Mouse (Mus musculus) heart, embryonic 15.5 days (tissue): ENCODE measurements around the gene Fkbp1a. TPM values are rescaled to one million over a fixed set of nuclear protein-coding genes. Genes with fewer than 3 reads are reported as not detected.

Experiments used
- ATAC-seq: fragments of 200-750 bp; cut with Nextera tagmentation; replicated peaks from 2 replicates; pipeline ENCODE4 v1.8.0; 2017; ENCODE audit warnings: low read depth, moderate TSS enrichment; ENCODE audit not compliant: insufficient number of reproducible peaks, insufficient read depth, low FRiP score
- H3K27ac ChIP-seq: fragments of 300-500 bp; sonication (generic); 2 replicates; pipeline ENCODE4 v1.5.1; 2015; ENCODE audit warnings: mild to moderate bottlenecking, inconsistent platforms
- H3K27me3 ChIP-seq: fragments of 300-500 bp; sonication (generic); 2 replicates; pipeline ENCODE4 v1.6.1; 2015; ENCODE audit warnings: inconsistent platforms
- H3K36me3 ChIP-seq: fragments of 300-500 bp; sonication (generic); 2 replicates; pipeline ENCODE4 v1.6.1; 2015; ENCODE audit warnings: mild to moderate bottlenecking, inconsistent platforms
- H3K4me1 ChIP-seq: fragments of 300-500 bp; sonication (generic); replicated peaks from 2 replicates; pipeline ENCODE4 v1.6.1; 2015; ENCODE audit warnings: inconsistent platforms
- H3K4me2 ChIP-seq: fragments of 300-500 bp; sonication (generic); 2 replicates; pipeline ENCODE4 v1.6.1; 2015; ENCODE audit warnings: inconsistent platforms, mild to moderate bottlenecking, moderate library complexity
- H3K4me3 ChIP-seq: fragments of 300-500 bp; sonication (generic); 2 replicates; pipeline ENCODE4 v1.5.1; 2015; ENCODE audit warnings: mild to moderate bottlenecking, inconsistent platforms
- H3K9ac ChIP-seq: fragments of 300-500 bp; sonication (generic); 2 replicates; pipeline ENCODE4 v1.6.1; 2015; ENCODE audit warnings: mild to moderate bottlenecking, inconsistent platforms
- H3K9me3 ChIP-seq: fragments of 300-500 bp; sonication (generic); replicated peaks from 2 replicates; pipeline ENCODE4 v1.6.1; 2016; ENCODE audit warnings: inconsistent platforms
- WGBS: fragments of 180-500 bp; shearing (Covaris S2); methylation state at CpG from one replicate; pipeline ENCODE4 v1.1.7; 2015; ENCODE audit warnings: mixed read lengths; 5-methylcytosine and 5-hydroxymethylcytosine counted together
- polyA plus RNA-seq: library from polyadenylated mRNA; unstranded; fragments of >200 nt; fragmentation: Nextera tagmentation; extraction: Ambion mirVana; gene quantifications from 2 replicates; pipeline ENCODE4 v1.2.1, GENCODE M21; 2015

The Fkbp1a gene
- polyA plus RNA-seq = 630 and 641 TPM in 2 replicates

DNA sequence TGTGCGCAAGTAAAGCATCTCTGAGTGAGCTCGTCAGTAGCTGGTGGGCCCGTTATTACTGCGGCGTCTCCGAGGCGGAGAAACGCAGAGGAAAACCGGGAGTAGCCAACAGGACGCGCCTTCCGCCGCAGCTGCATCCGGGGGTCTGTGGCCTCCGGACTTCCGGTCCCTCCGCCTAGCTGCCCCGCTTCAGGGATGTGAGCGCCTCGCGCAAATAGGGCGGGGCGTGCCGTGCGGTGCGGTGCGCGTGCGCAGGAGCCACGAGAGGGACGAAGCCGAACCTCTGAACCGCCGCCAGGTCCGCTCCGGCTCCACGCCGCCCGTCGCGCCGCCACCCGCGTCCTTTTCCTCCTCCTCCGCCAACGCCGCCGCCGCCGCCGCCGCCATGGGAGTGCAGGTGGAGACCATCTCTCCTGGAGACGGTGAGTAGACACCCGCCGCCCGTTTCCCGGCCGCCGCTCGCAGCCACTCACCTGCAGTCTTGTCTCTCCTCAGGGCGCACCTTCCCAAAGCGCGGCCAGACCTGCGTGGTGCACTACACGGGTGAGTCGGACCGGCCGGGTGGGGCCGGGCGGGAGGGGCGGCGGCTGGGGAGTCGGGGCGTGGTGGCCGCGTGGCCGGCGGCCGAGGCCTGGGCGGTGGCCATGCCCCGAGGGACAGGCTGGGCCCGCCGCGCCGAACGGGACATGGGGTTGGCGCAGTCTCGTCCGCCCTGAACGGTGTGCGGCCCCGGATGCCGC lies at the start of gene Fkbp1a:
TSS of gene Fkbp1a (plus strand) at position 161 of the 740 bp plus-strand sequence.
- Histone ChIP-seq H3K4me3 (peak within 1 kb of the TSS; percentile 77), H3K27ac (peak within 1 kb of the TSS; percentile 91), H3K9me3 (no peaks in the 10 kb centered on the region), H3K27me3 (no peaks in the 10 kb centered on the region), H3K36me3 (peaks cover 24% of the 10 kb centered on the region), H3K4me2 (peak within 1 kb of the TSS; percentile 73), H3K4me1 (peaks cover 40% of the 10 kb centered on the region), H3K9ac (peak within 1 kb of the TSS; percentile 81)
- WGBS = under 1% methylated on average over 82 of the region's 93 CpGs
- ATAC-seq = peak; percentile 94

DNA sequence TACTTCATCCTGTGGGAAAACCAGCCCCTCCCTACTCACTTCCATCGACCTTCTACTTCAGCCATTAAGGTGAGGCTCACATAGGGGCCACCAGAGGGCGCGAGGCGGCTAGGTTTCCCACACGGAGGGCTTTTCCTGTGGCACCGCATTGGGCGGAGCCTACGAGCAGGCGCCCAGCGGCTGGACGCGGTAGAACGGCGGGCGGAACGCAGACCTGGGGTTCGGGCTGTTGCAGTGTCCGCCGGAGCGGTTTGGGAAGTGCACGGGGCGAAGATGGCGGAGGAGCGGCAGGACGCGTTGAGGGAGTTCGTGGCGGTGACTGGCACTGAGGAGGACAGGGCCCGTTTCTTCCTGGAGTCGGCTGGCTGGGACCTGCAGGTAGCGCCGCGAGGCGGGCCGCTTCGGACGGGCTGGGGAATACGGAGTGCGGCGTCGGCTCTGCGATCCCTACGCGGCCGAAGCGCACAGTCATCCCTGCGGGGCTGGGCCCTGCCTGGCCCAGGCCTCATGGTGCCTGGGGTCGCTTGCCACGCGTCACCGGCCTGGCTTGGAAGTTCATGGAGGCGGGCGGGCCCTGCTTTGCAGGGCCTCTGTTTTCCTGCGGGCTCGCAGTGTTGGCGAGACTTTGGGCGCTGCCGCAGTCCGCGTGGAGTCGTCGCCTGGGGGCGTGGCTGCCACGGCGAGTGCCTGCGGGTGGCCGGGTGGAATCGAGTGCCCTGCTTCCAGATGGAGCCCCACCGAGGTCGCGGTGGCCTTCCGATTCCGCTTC lies 48.1 kb upstream of the Fkbp1a start, which contains the start of gene Nsfl1c:
TSS of gene Nsfl1c (plus strand) at position 148 of the 769 bp plus-strand sequence.
- under 1% methylated on average over 71 of the region's 73 CpGs for WGBS
- peak within 1 kb of the TSS; percentile 94 for H3K9ac ChIP-seq
- 0 out of 2 replicates have a peak, but pooled peaks cover under 1% of the 10 kb centered on the region for H3K27me3 ChIP-seq
- peaks cover 15% of the 10 kb centered on the region for H3K4me1 ChIP-seq
- H3K4me3 ChIP-seq = peak within 1 kb of the TSS; percentile 99
- peak within 1 kb of the TSS; percentile 93 for H3K4me2 ChIP-seq
- no peaks in the 10 kb centered on the region for H3K9me3 ChIP-seq
- peaks cover 18% of the 10 kb centered on the region; the same call in 1 of the 2 replicates for H3K36me3 ChIP-seq
- H3K27ac ChIP-seq = peak within 1 kb of the TSS; percentile 66
- peak; percentile 99 for ATAC-seq

DNA sequence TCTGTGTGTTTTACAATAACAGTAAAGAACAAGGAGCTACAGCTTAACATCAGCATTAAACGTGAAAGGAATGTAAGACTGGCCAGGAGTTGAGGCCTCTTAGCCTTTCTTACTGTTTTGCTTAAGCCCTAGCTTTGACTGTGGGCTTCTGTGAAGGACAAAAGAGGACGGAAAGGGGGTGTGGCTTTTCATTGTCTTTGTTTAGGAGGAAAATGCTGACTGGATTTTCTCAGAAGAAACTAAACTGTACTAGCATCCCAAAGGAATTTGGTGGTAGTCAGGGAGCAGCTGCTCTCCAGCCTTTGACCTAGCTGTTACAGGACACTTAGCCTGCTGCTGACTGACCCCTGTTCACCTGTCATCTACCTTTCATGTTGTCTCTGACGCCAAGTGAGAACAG lies 43.9 kb upstream of the Fkbp1a start:
- H3K4me1 ChIP-seq = peaks cover 15% of the 10 kb centered on the region
- peaks cover 48% of the 10 kb centered on the region for H3K36me3 ChIP-seq
- no peaks in the 10 kb centered on the region for H3K9me3 ChIP-seq
- WGBS = 69% methylated on average over 3 of the region's 3 CpGs
- H3K9ac ChIP-seq = no peak overlapping the region
- no peaks in the 10 kb centered on the region for H3K27me3 ChIP-seq
- H3K4me2 ChIP-seq = no peak overlapping the region
- H3K27ac ChIP-seq = no peak overlapping the region
- H3K4me3 ChIP-seq = no peak overlapping the region
- ATAC-seq = no peak

DNA sequence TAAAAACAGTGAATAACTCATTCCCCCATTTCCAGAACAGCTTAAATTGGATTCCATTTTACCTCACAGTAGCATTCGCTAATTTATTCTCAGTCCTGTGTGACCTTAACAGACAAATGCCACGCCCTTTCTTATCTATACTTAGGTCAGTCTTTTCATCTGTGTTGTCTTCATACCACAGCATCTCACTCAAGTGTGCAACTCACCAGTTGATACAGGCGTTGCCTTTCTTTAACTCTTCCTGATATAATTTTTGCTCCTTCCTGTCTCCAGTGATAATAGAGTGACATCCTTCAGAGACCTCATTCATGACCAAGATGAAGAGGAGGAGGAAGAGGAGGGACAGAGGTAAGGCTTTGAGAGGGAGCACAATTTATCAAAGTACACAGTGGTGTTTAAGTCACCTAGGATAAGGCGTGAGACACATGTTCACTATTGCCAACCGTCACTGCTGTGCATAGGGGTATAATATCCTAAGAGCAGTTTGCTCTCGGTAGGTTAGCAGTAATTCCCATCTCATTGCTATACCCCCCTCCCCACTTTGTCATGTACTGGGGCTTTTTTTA lies 41.8 kb upstream of the Fkbp1a start:
- H3K27ac ChIP-seq = no peak overlapping the region
- no peak overlapping the region for H3K9ac ChIP-seq
- no peaks in the 10 kb centered on the region for H3K27me3 ChIP-seq
- peaks cover 64% of the 10 kb centered on the region for H3K36me3 ChIP-seq
- WGBS = 85% methylated on average over 6 of the region's 6 CpGs
- H3K4me2 ChIP-seq = no peak overlapping the region
- no peak overlapping the region for H3K4me3 ChIP-seq
- ATAC-seq = no peak
- no peaks in the 10 kb centered on the region for H3K9me3 ChIP-seq
- 0 out of 2 replicates have a peak, but pooled peaks cover 5% of the 10 kb centered on the region for H3K4me1 ChIP-seq

DNA sequence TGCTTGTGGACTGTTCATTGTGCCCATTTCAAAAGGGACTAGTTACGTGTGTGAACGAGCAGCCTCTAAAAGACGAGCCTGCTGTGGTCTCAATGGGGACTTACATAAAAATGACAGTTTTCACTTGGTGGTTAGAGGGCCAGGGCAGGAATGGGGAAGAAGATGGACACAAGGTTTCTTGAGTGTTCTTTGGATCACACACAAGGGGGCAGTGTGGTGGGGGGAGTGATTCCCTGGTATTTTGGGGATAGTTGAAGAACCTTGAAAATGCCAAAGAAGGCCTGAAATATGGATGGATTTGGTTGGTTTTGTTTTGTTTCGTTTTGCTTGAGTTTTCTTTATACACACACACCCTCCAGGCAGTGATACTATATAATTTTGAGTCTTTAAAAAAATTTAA lies 38.1 kb upstream of the Fkbp1a start:
- no peaks in the 10 kb centered on the region for H3K9me3 ChIP-seq
- no peak overlapping the region for H3K4me3 ChIP-seq
- no peaks in the 10 kb centered on the region for H3K27me3 ChIP-seq
- no peak for ATAC-seq
- no peak overlapping the region for H3K27ac ChIP-seq
- WGBS = 91% methylated on average over 4 of the region's 4 CpGs
- no peak overlapping the region for H3K9ac ChIP-seq
- no peak overlapping the region for H3K4me2 ChIP-seq
- no peaks in the 10 kb centered on the region for H3K4me1 ChIP-seq
- H3K36me3 ChIP-seq = peaks cover 78% of the 10 kb centered on the region

DNA sequence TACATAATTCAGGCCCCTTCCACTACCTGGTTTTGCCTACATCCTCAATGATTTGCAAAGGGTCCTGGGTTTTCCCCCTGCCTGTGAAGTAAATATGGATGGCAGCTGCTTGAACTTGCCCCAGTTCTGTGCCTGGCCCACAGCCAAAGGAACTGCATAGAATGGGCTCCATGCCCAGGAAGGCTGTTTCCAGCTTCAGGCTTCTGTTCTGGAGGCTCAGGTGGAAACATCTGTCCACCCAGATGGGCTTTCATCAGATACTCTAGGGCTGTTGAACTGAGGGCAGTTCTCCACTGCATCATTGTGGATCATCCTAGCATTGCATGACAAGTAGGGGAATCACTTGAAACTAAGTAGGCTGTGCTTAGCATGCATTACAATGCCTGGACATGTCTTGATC lies 30.1 kb upstream of the Fkbp1a start:
- Histone ChIP-seq H3K4me3 (no peak overlapping the region), H3K4me1 (peaks cover 9% of the 10 kb centered on the region), H3K27me3 (no peaks in the 10 kb centered on the region), H3K9me3 (no peaks in the 10 kb centered on the region), H3K9ac (no peak overlapping the region), H3K4me2 (no peak overlapping the region), H3K27ac (no peak overlapping the region), H3K36me3 (peaks cover 73% of the 10 kb centered on the region)
- ATAC-seq = peak; percentile 72

DNA sequence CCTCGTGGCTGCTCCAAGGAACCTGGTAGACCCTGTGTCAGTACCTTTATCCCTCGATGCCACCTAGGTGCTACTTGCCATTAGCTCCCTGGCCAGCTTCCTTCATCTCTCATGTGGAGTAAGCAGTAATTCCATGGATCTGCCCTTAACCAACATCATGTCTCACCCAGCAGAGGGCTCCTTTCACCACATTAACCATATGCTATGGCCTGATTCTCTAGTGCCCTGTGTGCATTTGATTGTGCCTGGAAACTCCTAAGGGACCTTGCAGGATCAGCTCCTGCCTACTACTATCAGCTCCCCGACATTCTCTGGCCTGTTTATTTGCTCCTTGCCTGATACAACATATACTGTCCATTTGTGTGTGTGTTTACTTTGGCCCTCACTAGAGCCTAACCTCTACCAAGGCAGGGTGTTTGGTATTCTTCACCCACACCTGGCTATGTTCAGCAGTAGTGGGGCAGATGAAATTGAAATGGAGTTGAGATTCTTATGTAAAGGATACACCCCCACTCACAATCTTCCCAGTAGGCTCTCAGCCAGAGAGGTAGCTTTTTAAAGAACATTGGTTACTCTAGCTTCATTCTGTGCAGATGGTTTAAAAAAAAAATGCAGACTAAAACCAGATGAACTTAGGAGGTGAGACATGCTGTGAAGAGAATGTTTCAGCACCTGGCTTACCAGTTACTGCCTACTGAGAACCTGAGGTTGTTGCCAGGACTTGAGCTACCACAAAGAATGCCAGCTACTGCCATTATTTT lies 28.6 kb upstream of the Fkbp1a start:
- Histone ChIP-seq H3K4me1 (peaks cover 9% of the 10 kb centered on the region), H3K27ac (no peak overlapping the region), H3K9ac (no peak overlapping the region), H3K4me2 (no peak overlapping the region), H3K27me3 (no peaks in the 10 kb centered on the region), H3K9me3 (no peaks in the 10 kb centered on the region), H3K36me3 (peaks cover 61% of the 10 kb centered on the region), H3K4me3 (no peak overlapping the region)
- WGBS = 70% methylated on average over 3 of the region's 3 CpGs
- ATAC-seq = no peak

DNA sequence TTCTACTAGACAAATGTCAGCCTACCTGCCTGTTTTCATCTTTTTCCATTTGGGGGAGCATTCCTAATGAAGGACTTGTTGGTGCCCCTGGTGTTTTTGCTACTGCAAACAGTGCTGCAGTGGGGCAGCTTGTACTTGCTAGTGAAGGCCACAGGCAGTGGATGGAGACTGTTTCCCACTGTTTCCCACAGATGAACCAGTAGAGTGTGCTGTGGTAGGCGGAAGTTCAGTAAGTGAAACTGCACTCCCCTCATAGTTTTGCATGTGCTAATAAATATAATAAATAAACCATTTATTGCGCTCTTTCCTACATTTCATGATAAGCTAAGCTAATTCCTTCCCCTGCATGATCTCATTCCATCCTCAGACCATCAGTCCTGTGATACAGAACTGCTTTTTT lies 23.3 kb upstream of the Fkbp1a start:
- WGBS = 73% methylated on average over 2 of the region's 2 CpGs
- Histone ChIP-seq H3K4me2 (no peak overlapping the region), H3K9me3 (no peaks in the 10 kb centered on the region), H3K9ac (no peak overlapping the region), H3K4me1 (no peaks in the 10 kb centered on the region), H3K27me3 (no peaks in the 10 kb centered on the region), H3K27ac (no peak overlapping the region), H3K4me3 (no peak overlapping the region), H3K36me3 (peaks cover 27% of the 10 kb centered on the region)
- no peak for ATAC-seq

DNA sequence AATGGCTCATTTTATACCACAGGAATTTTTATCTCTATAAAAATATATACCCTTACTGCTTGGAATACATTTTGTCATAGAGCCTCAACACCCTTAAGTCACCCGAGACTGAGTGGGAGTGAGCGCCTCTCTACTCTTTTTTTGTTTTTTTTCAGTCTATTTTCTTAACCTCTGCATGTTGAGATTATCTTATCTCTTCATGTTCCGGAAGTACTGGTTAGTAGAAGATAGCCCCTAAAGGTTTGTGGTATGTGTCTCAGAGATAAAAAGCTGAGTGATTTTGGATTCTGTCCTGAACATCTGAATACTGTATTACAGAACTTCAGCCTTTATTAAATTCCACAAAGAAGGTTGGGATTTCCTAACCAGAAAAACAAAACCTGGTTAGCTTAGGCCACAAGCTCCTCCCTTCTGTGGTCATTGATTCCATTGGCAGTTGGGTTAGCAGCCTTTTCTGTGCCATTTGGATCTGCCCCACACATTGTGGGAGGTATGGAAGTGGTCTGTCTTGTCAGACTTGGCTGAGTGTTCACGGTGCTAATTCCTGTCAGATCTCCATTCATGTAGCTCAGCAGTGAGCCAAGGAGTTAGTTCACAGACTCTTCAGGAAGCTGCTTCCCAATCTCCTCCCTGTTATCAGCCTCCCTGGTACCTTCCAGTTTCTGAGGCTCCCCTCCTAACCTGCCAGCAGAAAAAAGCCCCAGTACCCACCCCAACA lies 17.8 kb upstream of the Fkbp1a start:
- Histone ChIP-seq H3K9me3 (no peaks in the 10 kb centered on the region), H3K27me3 (no peaks in the 10 kb centered on the region), H3K36me3 (peaks cover 8% of the 10 kb centered on the region; the same call in 1 of the 2 replicates), H3K4me2 (no peak overlapping the region), H3K9ac (no peak overlapping the region), H3K27ac (peak overlapping the region; percentile 19; the same call in 1 of the 2 replicates), H3K4me1 (no peaks in the 10 kb centered on the region), H3K4me3 (no peak overlapping the region)
- 22% methylated on average over 4 of the region's 4 CpGs for WGBS
- peak; percentile 34; the same call in 1 of the 2 replicates for ATAC-seq

DNA sequence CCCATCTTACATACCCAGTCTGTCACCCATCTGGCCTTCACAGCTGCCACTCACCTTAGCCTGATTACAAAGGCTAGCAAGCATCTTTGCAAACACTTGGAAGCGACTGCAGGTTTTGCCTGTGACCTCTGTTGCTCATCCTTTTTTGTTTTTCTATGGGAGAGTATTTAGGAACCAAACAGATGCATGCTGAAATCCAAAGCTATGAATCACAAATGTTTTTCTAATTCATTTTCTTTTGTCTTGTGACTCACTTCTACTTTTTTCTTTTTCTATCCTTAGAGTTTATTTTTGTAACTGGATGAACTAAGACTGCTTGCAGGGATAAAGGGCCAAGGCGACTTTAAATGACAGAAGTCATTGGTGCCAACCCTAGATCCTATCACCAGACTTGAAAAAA lies 16.8 kb upstream of the Fkbp1a start:
- H3K9me3 ChIP-seq = no peaks in the 10 kb centered on the region
- H3K4me1 ChIP-seq = peaks cover 3% of the 10 kb centered on the region
- H3K9ac ChIP-seq = no peak overlapping the region
- H3K4me2 ChIP-seq = no peak overlapping the region
- no peak overlapping the region for H3K4me3 ChIP-seq
- no peak overlapping the region for H3K27ac ChIP-seq
- 61% methylated on average over 2 of the region's 2 CpGs for WGBS
- peaks cover 8% of the 10 kb centered on the region; the same call in 1 of the 2 replicates for H3K36me3 ChIP-seq
- no peak for ATAC-seq
- no peaks in the 10 kb centered on the region for H3K27me3 ChIP-seq
